Mouse (Mus musculus) brain, adult 2 months (tissue): ENCODE measurements around the gene Tamm41.
A peak's percentile ranks its signal among the peaks of the same experiment; 100 is the strongest.

Source experiments
- DNase-seq: peaks from one replicate; pipeline ENCODE4 v3.0.0; 2011; ENCODE audit warnings: low read depth, low spot score

The Tamm41 gene

DNA sequence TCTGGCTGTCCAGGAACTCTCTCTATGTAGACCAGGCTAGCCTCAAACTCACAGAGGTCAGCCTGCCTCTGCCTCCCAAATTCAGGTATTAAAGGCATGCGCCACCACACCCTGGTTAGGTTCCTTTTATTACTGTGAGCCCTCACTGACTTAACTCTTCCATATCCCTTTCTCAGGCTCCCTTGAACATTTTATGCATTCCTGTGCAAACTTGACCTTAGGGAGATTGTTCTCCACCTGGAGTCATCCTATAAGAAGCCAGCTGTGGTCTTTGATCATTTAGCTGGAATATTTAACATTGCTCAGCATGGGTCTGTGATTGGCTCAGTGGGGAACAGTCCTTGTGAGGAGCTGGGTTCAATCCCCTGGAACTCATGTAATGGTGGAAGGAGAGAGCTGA is 63.3 kb downstream of the Tamm41 start:
- no peak for DNase-seq

DNA sequence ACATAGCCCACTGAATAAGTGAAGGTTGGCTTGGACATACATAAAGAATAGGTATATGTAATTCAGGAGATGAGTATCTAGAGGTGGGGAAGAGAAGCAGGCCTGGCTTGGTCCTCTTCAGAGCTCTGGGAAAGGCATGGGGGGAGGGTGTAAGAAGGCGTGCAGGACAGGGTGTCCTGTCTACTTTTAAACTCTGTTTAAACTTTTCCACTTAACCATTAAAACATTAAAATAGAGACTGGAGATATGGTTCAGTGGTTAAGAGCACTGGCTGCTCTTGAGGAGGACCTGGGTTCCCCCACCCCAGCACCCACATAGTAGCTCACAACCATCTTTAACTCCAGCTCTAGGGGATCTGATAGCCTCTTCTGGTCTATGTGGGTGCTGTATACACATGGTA is 64.7 kb downstream of the Tamm41 start:
- DNase-seq: no peak

DNA sequence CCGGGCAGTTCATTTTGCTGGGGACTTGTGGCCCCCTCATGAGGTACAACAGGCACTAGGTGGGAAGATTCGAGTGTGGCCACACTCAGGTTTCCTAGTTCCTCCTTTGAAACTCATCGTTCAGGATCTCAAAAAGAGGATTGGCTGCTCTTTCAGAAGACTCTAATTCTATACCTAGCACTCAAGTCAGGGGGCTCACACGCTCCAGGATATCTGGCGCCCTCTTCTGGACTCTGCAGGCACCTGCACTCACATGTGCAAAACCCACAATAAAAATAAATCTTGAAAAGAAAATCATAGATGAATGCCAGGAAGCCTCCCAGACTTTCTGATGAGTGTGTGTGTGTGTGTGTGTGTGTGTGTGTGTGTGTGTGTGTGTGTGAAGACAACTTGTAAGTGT is 66.8 kb downstream of the Tamm41 start:
- DNase-seq: no peak

GRCm38 (mm10) chr6:114970386-114970785 is 67.3 kb downstream of the Tamm41 start:
- DNase-seq: no peak

GRCm38 (mm10) chr6:114969213-114970120 is 68.2 kb downstream of the Tamm41 start, which contains the start of gene Vgll4:
Vgll4 (minus strand) TSS chr6:114969994.
- peak; percentile 86 for DNase-seq

DNA sequence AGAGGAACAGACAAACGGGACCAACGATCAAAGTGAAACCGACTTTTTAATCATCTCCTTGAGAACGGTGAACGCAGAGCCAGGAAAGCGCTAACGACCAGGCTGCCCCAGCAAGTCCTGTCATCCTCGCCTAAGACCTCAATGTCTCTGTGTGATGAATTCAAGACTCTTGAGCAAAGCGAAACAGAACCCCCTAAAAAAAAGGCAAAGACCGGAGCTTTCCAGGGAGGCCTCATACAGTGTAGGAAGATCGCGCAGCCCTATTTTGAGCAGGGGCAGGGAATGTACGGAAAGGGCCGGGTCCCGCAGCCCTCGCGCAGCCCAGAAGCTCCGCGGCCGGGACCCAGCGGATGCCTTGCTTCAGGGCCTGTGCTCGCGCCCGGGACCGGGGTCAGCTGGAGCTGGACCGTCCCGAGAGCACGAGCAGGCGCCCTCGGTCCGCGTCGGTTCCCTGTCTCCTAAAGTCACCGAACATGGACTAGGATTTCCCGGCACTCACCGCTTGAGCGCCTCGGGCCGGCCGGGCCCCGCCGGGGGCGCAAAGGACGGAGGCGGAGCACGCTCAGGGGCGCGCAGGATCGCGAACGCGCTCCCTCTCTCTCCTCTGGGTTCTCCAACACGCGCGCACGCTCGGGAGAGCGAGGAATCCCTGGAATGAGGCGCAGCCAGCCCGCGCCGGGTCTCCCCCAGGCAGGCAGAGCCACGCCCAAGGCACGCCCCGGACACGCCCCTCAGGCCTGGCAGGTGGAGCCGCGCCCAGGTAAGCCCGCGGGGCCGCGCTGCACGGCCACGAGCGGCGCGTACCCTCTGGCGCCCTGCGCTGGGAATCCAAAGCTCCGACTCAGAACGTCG is 69.1 kb downstream of the Tamm41 start:
- DNase-seq: peak; percentile 97

DNA sequence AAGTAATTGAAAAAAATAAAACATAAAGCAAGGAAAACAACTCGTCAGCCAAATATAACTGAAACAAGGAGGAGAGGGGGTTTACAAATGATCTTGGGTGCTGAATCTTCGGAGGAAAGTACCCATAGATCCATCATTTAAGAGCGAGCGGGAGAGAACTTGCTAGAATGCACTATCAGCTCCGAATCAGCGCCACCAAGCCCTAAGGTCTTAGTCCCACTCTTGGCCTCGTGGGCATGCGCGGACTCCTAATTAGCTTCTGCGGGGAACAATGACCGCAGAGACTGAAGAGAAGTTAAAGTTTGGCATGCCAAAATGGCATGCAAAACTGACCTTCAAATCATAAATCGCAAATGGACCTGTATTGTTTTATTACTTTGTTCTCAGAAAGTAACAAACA is 70.1 kb downstream of the Tamm41 start:
- DNase-seq: peak; percentile 69

DNA sequence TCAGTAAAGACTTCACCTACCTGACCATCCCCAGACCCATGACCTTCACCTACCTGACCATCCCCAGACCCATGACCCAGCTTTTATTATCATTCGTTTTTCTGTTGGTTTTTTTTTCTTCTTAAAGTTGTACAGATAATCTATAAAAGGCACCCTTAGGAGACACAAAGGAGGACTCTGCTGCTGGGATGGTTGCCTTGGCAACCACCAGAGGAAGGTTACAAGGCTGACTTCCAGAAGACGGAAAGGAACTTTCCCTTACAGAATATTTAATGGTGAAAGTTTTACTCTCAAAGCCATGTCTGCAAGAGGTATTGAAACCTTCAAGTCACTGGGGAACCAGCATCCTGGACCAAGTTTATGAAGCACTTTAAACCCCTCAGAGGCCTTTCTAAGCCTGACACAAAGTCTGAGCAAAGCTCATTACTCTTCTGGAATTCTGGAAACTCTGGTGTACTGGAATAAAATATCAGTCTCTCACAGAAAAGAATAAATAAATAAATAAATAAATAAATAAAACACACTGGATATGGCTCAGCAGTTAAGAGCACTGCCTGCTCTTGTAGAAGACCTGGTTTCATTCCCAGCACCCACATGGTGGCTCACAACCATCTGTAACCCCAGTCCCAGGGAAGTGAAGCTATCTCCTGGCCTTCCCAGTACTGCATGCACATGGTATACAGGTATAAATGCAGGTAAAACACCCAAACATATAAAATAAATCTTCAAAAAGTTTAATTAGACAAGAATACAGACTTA is 71.1 kb downstream of the Tamm41 start:
- peak; percentile 63 for DNase-seq

DNA sequence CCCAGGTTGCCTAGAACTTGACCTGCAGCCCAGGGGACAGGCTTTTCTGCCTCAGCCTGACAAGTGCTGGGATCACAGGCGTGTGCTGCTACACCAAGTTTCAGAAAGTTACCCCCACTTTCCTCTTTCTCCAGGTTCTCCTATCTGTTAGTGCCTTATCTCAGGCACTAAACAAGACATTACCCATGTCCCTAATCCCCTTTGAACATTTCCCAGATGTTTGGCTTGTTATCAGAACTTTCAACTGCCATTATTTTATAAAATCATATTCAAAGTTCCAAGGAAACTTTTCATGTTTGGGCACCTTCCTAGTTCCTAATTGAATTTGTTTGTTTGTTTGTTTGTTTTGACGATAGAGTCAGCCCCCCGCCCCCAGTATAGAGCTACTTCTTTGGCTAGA is 71.9 kb downstream of the Tamm41 start:
- no peak for DNase-seq

- DNase-seq: no peak
Measured at GRCm38 (mm10) chr6:114965396-114965795, 72.3 kb downstream of the Tamm41 start.

DNA sequence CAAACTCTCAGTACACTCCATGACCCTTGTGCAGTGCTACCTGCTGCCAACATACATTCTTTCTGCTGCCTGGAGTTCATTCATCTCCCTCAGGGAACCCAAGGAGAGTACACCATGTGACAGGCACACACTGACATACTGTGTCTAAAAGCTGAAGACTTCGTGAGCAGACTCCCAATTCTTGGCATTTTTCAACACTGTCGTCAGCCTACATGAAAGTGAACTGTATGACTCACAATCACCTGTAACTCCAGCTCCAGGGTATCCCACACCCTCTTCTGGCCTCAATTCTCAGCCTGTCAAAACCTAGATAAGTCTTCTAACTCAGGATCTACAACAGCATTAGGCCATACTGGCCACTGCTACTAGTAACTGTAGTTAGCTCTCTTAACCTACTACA is 73.4 kb downstream of the Tamm41 start:
- DNase-seq: peak; percentile 76

GRCm38 (mm10) chr6:114963636-114964035 is 74.0 kb downstream of the Tamm41 start:
- peak; percentile 77 for DNase-seq

DNA sequence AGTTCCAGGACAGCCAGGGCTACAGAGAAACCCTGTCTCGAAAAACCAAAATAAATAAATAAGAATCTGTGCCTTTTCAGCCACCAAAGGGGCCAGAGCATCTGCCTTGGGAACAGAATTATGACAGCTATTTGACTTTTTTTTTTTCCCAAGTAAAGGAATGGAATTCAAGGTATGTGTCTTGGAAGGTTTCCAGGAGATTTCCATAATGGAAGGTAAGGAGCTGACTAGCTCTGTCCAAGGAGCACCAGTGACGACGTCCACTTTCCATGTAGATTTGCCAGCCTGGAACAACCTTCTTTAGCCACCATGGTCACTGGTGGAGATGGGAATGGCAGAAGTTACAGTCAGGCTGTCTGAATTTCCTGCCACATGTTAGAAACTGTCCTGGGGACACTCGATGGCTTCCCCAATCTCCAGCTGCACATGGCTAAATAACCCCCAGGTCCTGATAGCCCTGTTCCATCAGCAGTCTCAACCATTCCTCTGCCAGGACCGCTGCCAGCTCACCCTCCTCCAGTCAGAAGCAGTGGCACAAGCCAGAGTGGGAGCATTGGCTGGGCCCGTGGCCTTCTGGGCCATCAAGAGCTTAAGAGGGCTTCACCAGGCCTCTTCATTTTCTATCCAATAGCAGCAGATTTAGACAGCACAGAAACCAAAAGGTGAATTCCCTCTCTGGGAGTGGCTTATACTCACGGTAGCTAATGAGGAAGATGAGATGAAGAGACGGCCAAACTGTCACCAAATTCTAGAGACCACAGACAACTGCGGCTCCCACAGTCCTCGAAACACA is 76.2 kb downstream of the Tamm41 start:
- DNase-seq: no peak

- DNase-seq: no peak
Measured at GRCm38 (mm10) chr6:114959012-114959398, 78.7 kb downstream of the Tamm41 start.

GRCm38 (mm10) chr6:114958249-114959011 is 79.2 kb downstream of the Tamm41 start:
- DNase-seq: peak; percentile 59

DNA sequence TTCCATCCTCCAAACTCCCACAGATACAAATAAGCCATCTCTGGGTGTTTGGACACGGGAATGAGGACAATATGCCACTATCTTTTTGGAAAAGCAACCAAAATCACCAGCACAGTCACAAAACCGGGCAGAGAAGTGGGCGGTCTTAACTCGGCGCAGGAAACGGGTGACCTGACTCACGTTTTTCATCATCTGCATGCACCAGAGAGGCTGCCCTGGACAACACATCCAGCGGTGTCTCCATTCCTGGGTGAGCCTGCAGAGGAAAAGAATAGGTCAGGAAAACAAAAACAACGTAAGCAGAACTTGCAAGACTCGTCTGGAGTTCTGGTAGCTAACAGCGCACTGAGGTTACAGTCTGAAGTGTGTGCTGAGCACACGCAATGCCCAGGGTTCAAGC is 79.9 kb downstream of the Tamm41 start:
- peak; percentile 27 for DNase-seq

DNA sequence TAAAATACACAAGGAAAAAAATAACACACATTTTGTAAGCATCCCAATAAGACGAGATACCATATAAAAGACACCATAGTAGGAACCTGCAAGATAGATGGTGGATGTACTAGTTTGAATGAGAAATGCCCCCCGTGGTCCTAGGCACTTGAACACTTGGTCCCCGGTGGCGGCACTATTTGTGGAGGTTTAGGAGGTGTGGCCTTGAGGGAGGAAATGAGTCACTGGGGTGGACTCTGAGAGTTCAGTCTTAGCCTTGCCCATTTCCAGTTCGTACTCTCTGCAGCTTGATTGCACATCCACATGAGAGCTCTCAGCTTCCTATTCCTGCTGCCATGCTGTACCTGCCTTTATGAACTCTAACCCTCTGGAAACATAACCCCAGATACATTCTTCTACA is 83.2 kb downstream of the Tamm41 start:
- DNase-seq: no peak
